Mouse (Mus musculus): ENCODE measurements at regions not wholly inside any gene's neighbourhood (a gene's known extent, or its start where the extent isn't known, plus 50 kb on each side); places are given as distances from the start of the nearest gene placed in this dataset.
"Not testable (repeated sequence)": the region's sequence is repeated elsewhere in the genome, so short reads cannot be mapped to it uniquely, and the experiment has no call there.

GRCm38 (mm10) chr4:23636929-23637235, 859.4 kb upstream of the Mms22l start:
- Histone ChIP-seq H3K27ac (replicated peaks) (peak overlapping the region; percentile 78), H3K9ac (replicated peaks) (no peak overlapping the region), H3K27me3 (no peaks in the 10 kb centered on the region), H3K36me3 (no peaks in the 10 kb centered on the region), H3K9me3 (no peaks in the 10 kb centered on the region), H3K4me3 (no peak overlapping the region), H3K4me1 (peaks cover 8% of the 10 kb centered on the region), H3K4me2 (replicated peaks) (no peak overlapping the region)
- 31% methylated on average over 2 of the region's 2 CpGs for WGBS
- peak; percentile 32; the same call in 1 of the 2 replicates for ATAC-seq (ENCODE audit: low FRiP score, low read depth)

- H3K27ac ChIP-seq (replicated peaks); H3K4me1 ChIP-seq; H3K4me2 ChIP-seq (replicated peaks); H3K9me3 ChIP-seq; H3K9ac ChIP-seq (replicated peaks); H3K27me3 ChIP-seq; H3K4me3 ChIP-seq; ATAC-seq (ENCODE audit: low FRiP score, low read depth); H3K36me3 ChIP-seq: not testable (repeated sequence)
- WGBS = 72% methylated on average over 5 of the region's 5 CpGs
Measured at GRCm38 (mm10) chr4:23656671-23657070, 839.6 kb upstream of the Mms22l start.

- Histone ChIP-seq H3K4me2 (replicated peaks) (no peak overlapping the region), H3K27me3 (no peaks in the 10 kb centered on the region), H3K9ac (replicated peaks) (no peak overlapping the region), H3K9me3 (no peaks in the 10 kb centered on the region), H3K4me3 (no peak overlapping the region), H3K27ac (replicated peaks) (no peak overlapping the region), H3K36me3 (no peaks in the 10 kb centered on the region), H3K4me1 (no peaks in the 10 kb centered on the region)
- no peak for ATAC-seq (ENCODE audit: low FRiP score, low read depth)
- 73% methylated on average over 2 of the region's 2 CpGs for WGBS
Measured at GRCm38 (mm10) chr4:23668896-23669295, 827.4 kb upstream of the Mms22l start.

- no peak overlapping the region for H3K4me3 ChIP-seq
- no peak overlapping the region for H3K27ac ChIP-seq (replicated peaks)
- H3K9ac ChIP-seq (replicated peaks) = no peak overlapping the region
- no peaks in the 10 kb centered on the region for H3K27me3 ChIP-seq
- H3K9me3 ChIP-seq = no peaks in the 10 kb centered on the region
- H3K4me1 ChIP-seq = no peaks in the 10 kb centered on the region
- no peak overlapping the region for H3K4me2 ChIP-seq (replicated peaks)
- ATAC-seq (ENCODE audit: low FRiP score, low read depth) = no peak
- H3K36me3 ChIP-seq = no peaks in the 10 kb centered on the region
Measured at GRCm38 (mm10) chr4:23703626-23704025, 792.6 kb upstream of the Mms22l start.

- no peak overlapping the region for H3K9ac ChIP-seq (replicated peaks)
- H3K4me3 ChIP-seq = no peak overlapping the region
- no peak for ATAC-seq (ENCODE audit: low FRiP score, low read depth)
- no peaks in the 10 kb centered on the region for H3K36me3 ChIP-seq
- H3K27ac ChIP-seq (replicated peaks) = no peak overlapping the region
- WGBS = 73% methylated on average over 2 of the region's 2 CpGs
- no peaks in the 10 kb centered on the region for H3K9me3 ChIP-seq
- H3K4me1 ChIP-seq = no peaks in the 10 kb centered on the region
- H3K27me3 ChIP-seq = no peaks in the 10 kb centered on the region
- H3K4me2 ChIP-seq (replicated peaks) = no peak overlapping the region
Measured at GRCm38 (mm10) chr4:23710716-23711115, 785.5 kb upstream of the Mms22l start.

GRCm38 (mm10) chr4:23713781-23714415, 782.4 kb upstream of the Mms22l start:
- no peak overlapping the region for H3K4me3 ChIP-seq
- H3K4me1 ChIP-seq = no peaks in the 10 kb centered on the region
- 80% methylated on average over 8 of the region's 8 CpGs for WGBS
- no peak for ATAC-seq (ENCODE audit: low FRiP score, low read depth)
- H3K4me2 ChIP-seq (replicated peaks) = no peak overlapping the region
- no peaks in the 10 kb centered on the region for H3K9me3 ChIP-seq
- no peaks in the 10 kb centered on the region for H3K36me3 ChIP-seq
- no peak overlapping the region for H3K9ac ChIP-seq (replicated peaks)
- no peaks in the 10 kb centered on the region for H3K27me3 ChIP-seq
- no peak overlapping the region for H3K27ac ChIP-seq (replicated peaks)

GRCm38 (mm10) chr4:23727846-23728245, 768.4 kb upstream of the Mms22l start:
- Histone ChIP-seq H3K9ac (replicated peaks) (no peak overlapping the region), H3K36me3 (no peaks in the 10 kb centered on the region), H3K27me3 (no peaks in the 10 kb centered on the region), H3K27ac (replicated peaks) (no peak overlapping the region), H3K4me1 (no peaks in the 10 kb centered on the region), H3K4me3 (no peak overlapping the region), H3K4me2 (replicated peaks) (no peak overlapping the region), H3K9me3 (no peaks in the 10 kb centered on the region)
- 71% methylated on average over 2 of the region's 2 CpGs for WGBS
- ATAC-seq (ENCODE audit: low FRiP score, low read depth) = no peak

GRCm38 (mm10) chr4:23732471-23732870, 763.8 kb upstream of the Mms22l start:
- Histone ChIP-seq H3K4me1 (no peaks in the 10 kb centered on the region), H3K27ac (replicated peaks) (no peak overlapping the region), H3K27me3 (no peaks in the 10 kb centered on the region), H3K36me3 (no peaks in the 10 kb centered on the region), H3K9me3 (no peaks in the 10 kb centered on the region), H3K9ac (replicated peaks) (no peak overlapping the region), H3K4me3 (no peak overlapping the region), H3K4me2 (replicated peaks) (no peak overlapping the region)
- ATAC-seq (ENCODE audit: low FRiP score, low read depth) = no peak
- WGBS = 77% methylated on average over 4 of the region's 4 CpGs

- WGBS = 78% methylated on average over 7 of the region's 7 CpGs
- H3K4me2 ChIP-seq (replicated peaks) = no peak overlapping the region
- no peak overlapping the region for H3K27ac ChIP-seq (replicated peaks)
- no peaks in the 10 kb centered on the region for H3K4me1 ChIP-seq
- no peak overlapping the region for H3K4me3 ChIP-seq
- H3K36me3 ChIP-seq = no peaks in the 10 kb centered on the region
- no peaks in the 10 kb centered on the region for H3K27me3 ChIP-seq
- H3K9me3 ChIP-seq = no peaks in the 10 kb centered on the region
- no peak overlapping the region for H3K9ac ChIP-seq (replicated peaks)
- ATAC-seq (ENCODE audit: low FRiP score, low read depth) = no peak
Measured at GRCm38 (mm10) chr4:23744079-23744478, 752.2 kb upstream of the Mms22l start.

GRCm38 (mm10) chr4:23758005-23758404, 738.2 kb upstream of the Mms22l start:
- no peak overlapping the region for H3K4me3 ChIP-seq

GRCm38 (mm10) chr4:23787417-23788204, 708.6 kb upstream of the Mms22l start:
- ATAC-seq (ENCODE audit: low FRiP score, low read depth) = peak; percentile 100
- peak overlapping the region; percentile 75 for H3K27ac ChIP-seq (replicated peaks)
- H3K4me2 ChIP-seq (replicated peaks) = peak overlapping the region; percentile 13; the same call in 1 of the 2 replicates
- H3K9me3 ChIP-seq = no peaks in the 10 kb centered on the region
- no peaks in the 10 kb centered on the region for H3K27me3 ChIP-seq
- H3K4me3 ChIP-seq = no peak overlapping the region
- 24% methylated on average over 4 of the region's 4 CpGs for WGBS
- H3K9ac ChIP-seq (replicated peaks) = no peak overlapping the region
- H3K4me1 ChIP-seq = peaks cover 8% of the 10 kb centered on the region; the same call in 1 of the 2 replicates
- H3K36me3 ChIP-seq = no peaks in the 10 kb centered on the region

More at GRCm38 (mm10) chr4:23758005-23758404, 738.2 kb upstream of the Mms22l start:
- Histone ChIP-seq H3K4me1 (0 out of 2 replicates have a peak, but pooled peaks cover 4% of the 10 kb centered on the region), H3K36me3 (no peaks in the 10 kb centered on the region), H3K9ac (replicated peaks) (no peak overlapping the region), H3K4me2 (replicated peaks) (no peak overlapping the region), H3K9me3 (no peaks in the 10 kb centered on the region), H3K27ac (replicated peaks) (no peak overlapping the region), H3K27me3 (no peaks in the 10 kb centered on the region)
- no peak for ATAC-seq (ENCODE audit: low FRiP score, low read depth)

GRCm38 (mm10) chr4:23823516-23823915, 672.7 kb upstream of the Mms22l start:
- Histone ChIP-seq H3K9me3 (no peaks in the 10 kb centered on the region), H3K4me1 (peaks cover 5% of the 10 kb centered on the region), H3K9ac (replicated peaks) (no peak overlapping the region), H3K4me2 (replicated peaks) (no peak overlapping the region), H3K36me3 (no peaks in the 10 kb centered on the region), H3K4me3 (no peak overlapping the region), H3K27me3 (no peaks in the 10 kb centered on the region), H3K27ac (replicated peaks) (no peak overlapping the region)
- ATAC-seq (ENCODE audit: low FRiP score, low read depth) = no peak
- 81% methylated on average over 2 of the region's 2 CpGs for WGBS

Measured in midbrain, embryonic 12.5 days (tissue).